Mouse (Mus musculus) liver, postnatal 0 days (tissue): Measurements from ENCODE around the gene Pde4d.

Source experiments
- CTCF ChIP-seq: sonication (generic); IDR thresholded peaks from 2 replicates; pipeline ENCODE4 v1.5.1; 2016; ENCODE audit warnings: antibody characterized with exemption, low read depth
- EP300 ChIP-seq: IDR thresholded peaks from 2 replicates; pipeline ENCODE4 v1.6.1; 2016; ENCODE audit warnings: antibody characterized with exemption, low read depth, mild to moderate bottlenecking

DNA sequence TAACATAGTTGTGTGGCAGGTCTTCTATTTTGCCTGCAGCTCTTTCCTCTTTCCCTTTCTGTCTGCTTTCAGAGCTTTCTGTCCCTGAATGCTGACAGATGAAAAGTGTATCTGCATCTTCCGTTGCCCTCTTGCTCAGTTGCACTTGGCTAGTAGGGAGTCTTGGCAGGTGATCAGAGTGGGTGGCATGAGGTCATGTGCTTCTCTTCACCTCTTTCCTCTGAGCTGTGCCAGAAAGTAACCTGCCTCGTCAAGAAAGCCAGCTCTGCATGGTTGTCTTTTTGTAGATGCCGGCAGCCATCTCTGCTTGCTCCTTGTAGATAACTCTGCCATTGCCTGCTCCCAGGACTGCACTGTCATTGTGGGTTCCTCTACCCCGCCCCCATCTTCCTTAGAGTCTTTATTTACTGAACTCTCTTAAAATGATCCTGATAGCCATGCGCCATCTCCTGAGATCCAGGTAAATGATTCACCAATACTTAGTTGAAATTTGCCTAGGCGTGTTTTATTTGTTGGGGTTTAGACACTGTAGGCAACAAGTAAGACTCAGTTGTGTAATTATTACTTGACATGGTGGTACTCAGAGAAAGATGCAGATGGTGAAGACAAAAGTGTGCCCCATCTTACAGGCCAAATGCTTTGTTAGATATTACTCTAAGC is 407.2 kb downstream of the Pde4d start:
- TF ChIP-seq CTCF (no peak), EP300 (no peak)
